Mouse (Mus musculus) MEL (cell line): ENCODE measurements around the gene Tent4a. TPM values are rescaled to one million over a fixed set of nuclear protein-coding genes. Genes with fewer than 3 reads are reported as not detected.
A peak's percentile ranks its signal among the peaks of the same experiment; 100 is the strongest.

Experiments
- DNase-seq: peaks from one replicate; pipeline ENCODE4 v3.0.0; 2011; ENCODE audit warnings: low read depth, low spot score
- H3K27ac ChIP-seq: 2 replicates; pipeline ENCODE4 v1.5.1; 2012; ENCODE audit warnings: low read depth, mild to moderate bottlenecking, control low read depth, low read length, moderate library complexity; ENCODE audit not compliant: control insufficient read depth
- H3K27me3 ChIP-seq, 2 experiments: fragments of 150-350 bp in 1 of 2; sonication (generic) in 1 of 2; 2 replicates each; pipeline ENCODE4 v1.6.1; 2012; ENCODE audit warnings: low read length in 2 of 2, mild to moderate bottlenecking in 2 of 2, improper control_type of control experiment in 1 of 2, moderate library complexity in 1 of 2; ENCODE audit not compliant: insufficient read depth in 2 of 2, control insufficient read depth in 1 of 2
- H3K36me3 ChIP-seq, 2 experiments: 2 replicates each; pipeline ENCODE4 v1.6.1; 2012 to 2014; ENCODE audit warnings: low read length in 2 of 2, improper control_type of control experiment in 1 of 2, inconsistent platforms in 1 of 2, mild to moderate bottlenecking in 1 of 2; ENCODE audit not compliant: insufficient read depth in 2 of 2, control insufficient read depth in 1 of 2
- H3K4me1 ChIP-seq, 2 experiments: fragments of 150-350 bp in 1 of 2; sonication (generic) in 1 of 2; 2 replicates each; pipeline ENCODE4 v1.6.1; 2012; ENCODE audit warnings: low read length in 2 of 2, improper control_type of control experiment in 1 of 2, mild to moderate bottlenecking in 1 of 2; ENCODE audit not compliant: insufficient read depth in 2 of 2, control insufficient read depth in 1 of 2
- H3K4me3 ChIP-seq, 2 experiments: fragments of 150-350 bp in 1 of 2; sonication (generic) in 1 of 2; 2 replicates each; pipeline ENCODE4 v1.5.1; 2012; ENCODE audit warnings: low read depth in 2 of 2, low read length in 2 of 2, mild to moderate bottlenecking in 2 of 2, moderate library complexity in 2 of 2, control low read depth in 1 of 2, improper control_type of control experiment in 1 of 2; ENCODE audit not compliant: control insufficient read depth in 1 of 2, insufficient read depth in 1 of 2
- H3K79me2 ChIP-seq: 2 replicates; pipeline ENCODE4 v1.6.1; 2012; ENCODE audit warnings: mild to moderate bottlenecking, low read length, moderate library complexity; ENCODE audit not compliant: control insufficient read depth, poor library complexity, insufficient read depth
- H3K9ac ChIP-seq: 2 replicates; pipeline ENCODE4 v1.6.1; 2012; ENCODE audit warnings: low read depth, mild to moderate bottlenecking, control low read depth, low read length, moderate library complexity; ENCODE audit not compliant: control insufficient read depth, poor library complexity, severe bottlenecking
- H3K9me3 ChIP-seq: fragments of 150-350 bp; sonication (generic); replicated peaks from 2 replicates; pipeline ENCODE4 v1.6.1; 2012; ENCODE audit warnings: mild to moderate bottlenecking, low read length, improper control_type of control experiment, moderate library complexity; ENCODE audit not compliant: insufficient read depth
- BHLHE40 ChIP-seq: IDR thresholded peaks from 2 replicates; pipeline ENCODE4 v1.6.1; 2012; ENCODE audit warnings: low read depth, mild to moderate bottlenecking, inconsistent platforms, low read length, improper control_type of control experiment, borderline replicate concordance
- CHD1 ChIP-seq: IDR thresholded peaks from 2 replicates; pipeline ENCODE4 v1.6.1; 2012; ENCODE audit warnings: low read depth, mild to moderate bottlenecking, inconsistent platforms, low read length, improper control_type of control experiment
- CHD2 ChIP-seq: IDR thresholded peaks from 2 replicates; pipeline ENCODE4 v1.6.1; 2011; ENCODE audit warnings: low read length, improper control_type of control experiment
- CTCF ChIP-seq, 3 experiments: IDR thresholded peaks in 2 of 3; conservative IDR thresholded peaks in 1 of 3; 2 replicates each; pipeline ENCODE4 v1.5.1; 2011 to 2012; ENCODE audit warnings: low read length in 3 of 3, low read depth in 2 of 3, mild to moderate bottlenecking in 2 of 3, improper control_type of control experiment in 1 of 3, inconsistent platforms in 1 of 3, mixed read lengths in 1 of 3, moderate library complexity in 1 of 3; ENCODE audit not compliant: control insufficient read depth in 1 of 3, insufficient read depth in 1 of 3, poor library complexity in 1 of 3, severe bottlenecking in 1 of 3
- GABPA ChIP-seq: IDR thresholded peaks from 2 replicates; pipeline ENCODE4 v1.6.1; 2012; ENCODE audit warnings: low read depth, mild to moderate bottlenecking, inconsistent platforms, low read length, improper control_type of control experiment, moderate library complexity
- HCFC1 ChIP-seq: IDR thresholded peaks from 2 replicates; pipeline ENCODE4 v1.6.1; 2012; ENCODE audit warnings: low read depth, mild to moderate bottlenecking, inconsistent platforms, low read length, improper control_type of control experiment, moderate library complexity
- JUND ChIP-seq: IDR thresholded peaks from 2 replicates; pipeline ENCODE4 v1.6.1; 2011; ENCODE audit warnings: low read depth, mild to moderate bottlenecking, improper control_type of control experiment, low read length
- KAT2A ChIP-seq: conservative IDR thresholded peaks from 2 replicates; pipeline ENCODE4 v1.6.1; 2012; ENCODE audit warnings: low read depth, low read length, improper control_type of control experiment, inconsistent platforms
- MYB ChIP-seq: IDR thresholded peaks from 2 replicates; pipeline ENCODE4 v1.6.1; 2011; ENCODE audit warnings: mild to moderate bottlenecking, low read depth, low read length, improper control_type of control experiment
- MYC ChIP-seq: IDR thresholded peaks from 2 replicates; pipeline ENCODE4 v1.6.1; 2011; ENCODE audit warnings: low read depth, mild to moderate bottlenecking, low read length, improper control_type of control experiment, moderate library complexity
- POLR2A ChIP-seq, 2 experiments: IDR thresholded peaks; 2 replicates each; pipeline ENCODE4 v1.6.1; 2011 to 2012; ENCODE audit warnings: low read length in 2 of 2, mild to moderate bottlenecking in 2 of 2, control low read depth in 1 of 2, improper control_type of control experiment in 1 of 2, low read depth in 1 of 2, moderate library complexity in 1 of 2; ENCODE audit not compliant: control insufficient read depth in 1 of 2, insufficient read depth in 1 of 2, poor library complexity in 1 of 2
- POLR2AphosphoS5 ChIP-seq: IDR thresholded peaks from 2 replicates; pipeline ENCODE4 v1.6.1; 2012; ENCODE audit warnings: low read depth, borderline replicate concordance, mild to moderate bottlenecking, inconsistent platforms, low read length, moderate library complexity, mixed read lengths
- SMC3 ChIP-seq: IDR thresholded peaks from 2 replicates; pipeline ENCODE4 v1.6.1; 2011; ENCODE audit warnings: low read depth, low read length, improper control_type of control experiment
- TCF12 ChIP-seq: IDR thresholded peaks from 2 replicates; pipeline ENCODE4 v1.6.1; 2014; ENCODE audit warnings: low read depth, mild to moderate bottlenecking, inconsistent platforms, low read length, improper control_type of control experiment, moderate library complexity
- UBTF ChIP-seq: IDR thresholded peaks from 2 replicates; pipeline ENCODE4 v1.6.1; 2012; ENCODE audit warnings: low read depth, mild to moderate bottlenecking, inconsistent platforms, low read length, improper control_type of control experiment, moderate library complexity, borderline replicate concordance; ENCODE audit not compliant: insufficient read depth
- USF1 ChIP-seq: IDR thresholded peaks from 2 replicates; pipeline ENCODE4 v1.6.1; 2014; ENCODE audit warnings: low read depth, mild to moderate bottlenecking, inconsistent platforms, low read length, improper control_type of control experiment, moderate library complexity
- USF2 ChIP-seq, 2 experiments: IDR thresholded peaks; 2 replicates each; pipeline ENCODE4 v1.6.1; 2011 to 2012; ENCODE audit warnings: improper control_type of control experiment in 2 of 2, low read length in 2 of 2, borderline replicate concordance in 1 of 2, inconsistent platforms in 1 of 2, low read depth in 1 of 2, mild to moderate bottlenecking in 1 of 2; ENCODE audit not compliant: insufficient read depth in 1 of 2
- ZC3H11A ChIP-seq: IDR thresholded peaks from 2 replicates; pipeline ENCODE4 v1.6.1; 2012; ENCODE audit warnings: low read depth, mild to moderate bottlenecking, inconsistent platforms, low read length, improper control_type of control experiment
- polyA plus RNA-seq, 2 experiments: library from polyadenylated mRNA; stranded (reverse) in 1 of 2; unstranded in 1 of 2; fragments of >175 nt in 1 of 2; fragments of >200 nt in 1 of 2; gene quantifications; 2 replicates each; pipeline versions ENCODE4 v1.2.1 to v1.2.4; 2012; ENCODE audit warnings: low replicate concordance in 2 of 2, low read depth in 1 of 2; ENCODE audit not compliant: insufficient read length in 2 of 2, insufficient read depth in 1 of 2, missing spikeins in 1 of 2
- total RNA-seq: library from RNA; depleted of rRNA; stranded (reverse); fragments of 300-350 nt; gene quantifications from 2 replicates; pipeline ENCODE4 v1.2.3, GENCODE M21; 2012

Tent4a gene
- total and polyA plus RNA-seq, 3 experiments = 12.2 to 18.4 TPM; not detected in 1

GRCm38 (mm10) chr13:69538327-69538726 lies 3.9 kb upstream of the Tent4a start:
- no peaks in the 10 kb centered on the region for H3K9me3 ChIP-seq
- peaks cover 0 to 11% of the 10 kb centered on the region in 2 experiments; a peak in 2 of 4 replicates for H3K4me1 ChIP-seq
- no peak overlapping the region for H3K9ac ChIP-seq
- DNase-seq = peak; percentile 54
- H3K36me3 ChIP-seq = peaks cover 0 to 2% of the 10 kb centered on the region in 2 experiments; a peak in 1 of 4 replicates
- H3K27ac ChIP-seq = no peak overlapping the region
- peaks cover 11% of the 10 kb centered on the region for H3K79me2 ChIP-seq
- TF ChIP-seq USF1 (no peak), POLR2AphosphoS5 (no peak), TCF12 (no peak), MYC (no peak), MYB (no peak), CHD2 (no peak), BHLHE40 (no peak), HCFC1 (no peak), POLR2A (IDR thresholded peaks at IDR 0.05; ENCODE audit: control insufficient read depth in 1 of 2, insufficient read depth in 1 of 2, low read depth in 1 of 2, low read length in 2 of 2, poor library complexity in 1 of 2) (no peak), KAT2A (no peak), CHD1 (no peak), SMC3 (no peak)
- H3K27me3 ChIP-seq = no peaks in the 10 kb centered on the region
- no peak overlapping the region for H3K4me3 ChIP-seq

GRCm38 (mm10) chr13:69537366-69537765 lies 2.9 kb upstream of the Tent4a start:
- Histone ChIP-seq H3K79me2 (peaks cover 20% of the 10 kb centered on the region), H3K27me3 (no peaks in the 10 kb centered on the region), H3K9ac (no peak overlapping the region), H3K9me3 (no peaks in the 10 kb centered on the region), H3K4me3 (no peak overlapping the region), H3K27ac (no peak overlapping the region), H3K36me3 (peaks cover 0 to 2% of the 10 kb centered on the region in 2 experiments; a peak in 1 of 4 replicates), H3K4me1 (peaks cover 0 to 11% of the 10 kb centered on the region in 2 experiments; a peak in 2 of 4 replicates)
- no peak for TF ChIP-seq USF1
- TF ChIP-seq SMC3 = no peak
- TF ChIP-seq ZC3H11A = no peak
- TF ChIP-seq CTCF (IDR thresholded peaks at IDR 0.05 in 2 of 3, conservative IDR thresholded peaks at IDR 0.05 in 1 of 3; ENCODE audit: control insufficient read depth in 1 of 3, insufficient read depth in 1 of 3, low read depth in 2 of 3, low read length in 3 of 3, poor library complexity in 1 of 3, severe bottlenecking in 1 of 3) = no peak
- DNase-seq = no peak

- Histone ChIP-seq H3K79me2 (peaks cover 34% of the 10 kb centered on the region), H3K27me3 (no peaks in the 10 kb centered on the region), H3K36me3 (peaks cover 0 to 2% of the 10 kb centered on the region in 2 experiments; a peak in 1 of 4 replicates), H3K27ac (no peak overlapping the region), H3K4me3 (peak overlapping the region in 1 of 2 experiments; percentile 59; a peak in 2 of 4 replicates), H3K9ac (peak overlapping the region; percentile 13; the same call in 1 of the 2 replicates), H3K4me1 (peaks cover 2 to 14% of the 10 kb centered on the region in 2 experiments; a peak in 3 of 4 replicates), H3K9me3 (no peaks in the 10 kb centered on the region)
- TF ChIP-seq MYC (no peak), USF2 (IDR thresholded peaks at IDR 0.05; ENCODE audit: borderline replicate concordance in 1 of 2, insufficient read depth in 1 of 2, low read depth in 1 of 2, low read length in 2 of 2) (no peak), JUND (no peak), GABPA (no peak), UBTF (no peak)
- peak; percentile 46 for DNase-seq
Observed at GRCm38 (mm10) chr13:69536021-69536420, 1.6 kb upstream of the Tent4a start.
